In genomic region chr13:46501800-46502389, GRCm38 (mm10) we compare ENCODE assay signal across 8 mouse cellular contexts. TPM values are rescaled to one million over a fixed set of nuclear protein-coding genes. Genes with fewer than 3 reads are reported as not detected.
DNase-seq lines count a peak whose midpoint lies in the region; ATAC-seq and TF ChIP-seq lines count a peak whose summit lies in the region.

Gene Cap2, plus strand, starts transcription at chr13:46501848.

- H3K9me3 ChIP-seq in erythroblast, embryonic 14.5 days (ENCODE audit: control insufficient read depth, low read length): no peaks in the 10 kb centered on the region
- H3K9me3 ChIP-seq in heart, embryonic 12.5 days (replicated peaks): no peaks in the 10 kb centered on the region
- H3K9me3 ChIP-seq in liver, embryonic 11.5 days (ENCODE audit: control insufficient read depth, low read length): no peaks in the 10 kb centered on the region

- no peak for TF ChIP-seq CTCF in embryonic fibroblast, embryonic 13.5 days (IDR thresholded peaks at IDR 0.05; ENCODE audit: borderline replicate concordance, insufficient read depth, low read length)

- under 1% methylated on average over 34 of the region's 42 CpGs for WGBS in heart, embryonic 12.5 days
- WGBS in liver, embryonic 11.5 days: under 1% methylated on average over 37 of the region's 42 CpGs

- ATAC-seq in erythroblast, adult 5-6 weeks (replicated peaks; ENCODE audit: low FRiP score, poor library complexity, severe bottlenecking): no peak
- peak; percentile 85 for ATAC-seq in heart, embryonic 12.5 days (ENCODE audit: insufficient number of reproducible peaks, low FRiP score)
- ATAC-seq in liver, embryonic 11.5 days (replicated peaks; ENCODE audit: low FRiP score): peak; percentile 83

- no peak within 1 kb of the TSS for H3K27ac ChIP-seq in embryonic fibroblast, embryonic 13.5 days (ENCODE audit: insufficient read depth, low read length)
- peak within 1 kb of the TSS; percentile 98 for H3K27ac ChIP-seq in heart, embryonic 12.5 days (ENCODE audit: poor library complexity, severe bottlenecking)
- H3K27ac ChIP-seq in liver, embryonic 11.5 days (ENCODE audit: low read depth, low read length): no peak within 1 kb of the TSS

- peaks cover 21% of the 10 kb centered on the region for H3K27me3 ChIP-seq in erythroblast, embryonic 14.5 days (ENCODE audit: control insufficient read depth)
- H3K27me3 ChIP-seq in heart, embryonic 12.5 days (replicated peaks): no peaks in the 10 kb centered on the region
- peaks cover 6% of the 10 kb centered on the region for H3K27me3 ChIP-seq in liver, embryonic 11.5 days (replicated peaks; ENCODE audit: control insufficient read depth, insufficient read depth, low read length)

- H3K4me2 ChIP-seq in heart, embryonic 12.5 days: peak within 1 kb of the TSS; percentile 80
- H3K4me2 ChIP-seq in liver, embryonic 11.5 days: peak within 1 kb of the TSS; percentile 86

- peak within 1 kb of the TSS; percentile 30 for H3K4me3 ChIP-seq in erythroblast, embryonic 14.5 days (replicated peaks)
- H3K4me3 ChIP-seq in embryonic fibroblast, embryonic 13.5 days (ENCODE audit: insufficient read depth, low read length): peak within 1 kb of the TSS; percentile 53
- peak within 1 kb of the TSS; percentile 69 for H3K4me3 ChIP-seq in heart, embryonic 12.5 days
- peak within 1 kb of the TSS; percentile 59 for H3K4me3 ChIP-seq in liver, embryonic 11.5 days (ENCODE audit: low read depth, low read length)

- peak; percentile 76 for DNase-seq in kidney, postnatal 10 days
- DNase-seq in liver, embryonic 11.5 days (ENCODE audit: low spot score): peak; percentile 73
- DNase-seq in naive thymus-derived CD4-positive, alpha-beta T cell, adult 2 months (ENCODE audit: low read depth): peak; percentile 70
- peak; percentile 41 to 71 for DNase-seq in spleen, postnatal 4 days (ENCODE audit: low spot score in 2 of 2)

- H3K4me1 ChIP-seq in erythroblast, embryonic 14.5 days (ENCODE audit: control insufficient read depth): no peaks in the 10 kb centered on the region; the same call in 1 of the 2 replicates
- H3K4me1 ChIP-seq in embryonic fibroblast, embryonic 13.5 days (ENCODE audit: control insufficient read depth, insufficient read depth, low read length): no peaks in the 10 kb centered on the region
- H3K4me1 ChIP-seq in heart, embryonic 12.5 days (replicated peaks): peaks cover 13% of the 10 kb centered on the region; the same call in 1 of the 2 replicates
- peaks cover 3% of the 10 kb centered on the region; the same call in 1 of the 2 replicates for H3K4me1 ChIP-seq in liver, embryonic 11.5 days (replicated peaks; ENCODE audit: control insufficient read depth, insufficient read depth, low read length)

- H3K9ac ChIP-seq in heart, embryonic 12.5 days: peak within 1 kb of the TSS; percentile 87
- peak within 1 kb of the TSS; percentile 41 for H3K9ac ChIP-seq in liver, embryonic 11.5 days (ENCODE audit: low read depth, low read length)

- no peaks in the 10 kb centered on the region for H3K36me3 ChIP-seq in erythroblast, embryonic 14.5 days (ENCODE audit: control insufficient read depth)
- peaks cover 12% of the 10 kb centered on the region; the same call in 1 of the 2 replicates for H3K36me3 ChIP-seq in heart, embryonic 12.5 days
- no peaks in the 10 kb centered on the region for H3K36me3 ChIP-seq in liver, embryonic 11.5 days (ENCODE audit: control insufficient read depth, insufficient read depth, low read length)

- TF ChIP-seq POLR2A in embryonic fibroblast, embryonic 13.5 days (IDR thresholded peaks at IDR 0.05; ENCODE audit: low read depth, low read length): peak; percentile 59; the same call in 1 of the 2 replicates

RNA-seq across cellular contexts. Expression of gene Cap2, which starts in this region (rescaled TPM):
- polyA plus RNA-seq in erythroblast, embryonic 14.5 days (2012): not detected in 2 replicates
- total RNA-seq in erythroblast, adult 5-6 weeks (2015; ENCODE audit: low replicate concordance): 1.0 TPM in 1 of 2 replicates, not detected in the other
- 0.26 TPM in 1 of 2 replicates, not detected in the other for total RNA-seq in erythroblast, adult 5-6 weeks (2017; ENCODE audit: low replicate concordance)
- 24.8 and 27.6 TPM in 2 replicates for polyA plus RNA-seq in embryonic fibroblast, embryonic 13.5 days (2011; ENCODE audit: insufficient read length, low read depth, missing spikeins)
- polyA plus RNA-seq in heart, embryonic 12.5 days (2016; fragmentation: Nextera tagmentation; extraction: Ambion mirVana): 175 and 177 TPM in 2 replicates
- 3.5 and 3.8 TPM in 2 replicates for polyA plus RNA-seq in liver, embryonic 11.5 days (2014; fragmentation: Nextera tagmentation; extraction: Ambion mirVana)
